Mouse (Mus musculus) left cerebral cortex, adult 11 months (tissue): ENCODE results near the gene Dmgdh.
A peak's percentile ranks its signal among the peaks of the same experiment; 100 is the strongest.

Experiments used
- DNase-seq: peaks from one replicate; pipeline ENCODE4 v3.0.0; 2022; ENCODE audit warnings: low spot score

Gene Dmgdh

GRCm38 (mm10) chr13:93710325-93710724, 36.1 kb downstream of the Dmgdh start:
- DNase-seq = no peak

DNA sequence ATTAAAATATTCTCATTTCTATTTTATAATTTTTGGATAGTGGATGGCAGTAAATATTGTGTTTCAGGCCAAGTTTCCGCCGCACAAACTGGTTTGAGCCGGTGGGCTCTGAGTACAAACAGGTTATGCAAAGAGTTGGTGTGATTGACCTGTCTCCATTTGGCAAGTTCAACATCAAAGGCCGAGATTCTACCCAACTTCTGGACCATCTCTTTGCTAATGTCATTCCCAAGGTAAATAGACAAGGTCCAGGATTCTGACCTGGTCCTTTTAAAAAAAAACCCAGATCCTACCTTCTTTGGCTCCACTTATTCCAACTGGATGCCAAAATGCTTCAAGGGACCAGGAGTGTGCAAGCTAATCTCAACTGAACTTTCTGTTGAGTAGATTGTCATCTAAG, 37.0 kb downstream of the Dmgdh start:
- DNase-seq = no peak

GRCm38 (mm10) chr13:93712362-93712761, 38.1 kb downstream of the Dmgdh start:
- no peak for DNase-seq

DNA sequence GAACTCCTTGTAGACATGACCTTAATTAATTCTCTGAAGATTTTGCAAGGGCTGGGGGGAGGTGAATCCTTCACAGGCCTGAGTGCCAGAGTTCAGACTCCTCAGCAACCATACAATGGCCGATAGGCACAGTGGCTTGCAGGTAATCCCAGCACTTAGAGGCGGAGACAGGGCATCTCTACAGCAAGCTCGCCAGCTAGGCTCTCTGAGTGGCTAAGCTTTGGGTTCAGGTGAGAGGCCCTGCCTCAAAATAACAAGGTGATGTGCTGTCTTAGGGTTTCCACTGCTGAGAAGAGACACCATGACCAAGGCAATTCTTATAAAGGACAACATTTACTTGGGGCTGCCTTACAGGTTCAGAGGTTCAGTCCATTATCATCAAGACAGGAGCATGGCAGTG, 39.6 kb downstream of the Dmgdh start:
- no peak for DNase-seq

DNA sequence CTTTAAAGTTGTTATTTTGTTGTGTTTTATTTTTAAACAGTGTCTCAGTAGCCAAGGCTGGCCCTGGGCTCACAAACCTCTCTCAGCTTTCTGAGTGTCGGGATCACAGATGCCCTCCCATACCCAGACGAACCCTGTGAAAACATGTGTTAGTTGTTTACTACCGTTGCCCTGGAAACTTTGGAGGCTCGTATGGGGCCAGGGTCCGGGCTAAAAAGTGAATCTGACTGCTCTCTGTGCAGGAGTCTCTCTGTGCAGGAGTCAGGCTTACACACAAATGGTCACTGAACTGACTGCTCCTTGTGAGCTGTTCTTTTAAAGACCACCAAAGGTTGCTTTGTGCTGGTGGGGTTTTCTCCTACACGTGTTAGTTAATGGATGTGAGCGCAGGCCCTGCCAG, 42.9 kb downstream of the Dmgdh start:
- no peak for DNase-seq

GRCm38 (mm10) chr13:93718948-93719347, 44.7 kb downstream of the Dmgdh start:
- DNase-seq = peak; percentile 28

GRCm38 (mm10) chr13:93721916-93722315, 47.7 kb downstream of the Dmgdh start:
- DNase-seq = no peak

GRCm38 (mm10) chr13:93723455-93723854, 49.2 kb downstream of the Dmgdh start:
- DNase-seq = no peak

DNA sequence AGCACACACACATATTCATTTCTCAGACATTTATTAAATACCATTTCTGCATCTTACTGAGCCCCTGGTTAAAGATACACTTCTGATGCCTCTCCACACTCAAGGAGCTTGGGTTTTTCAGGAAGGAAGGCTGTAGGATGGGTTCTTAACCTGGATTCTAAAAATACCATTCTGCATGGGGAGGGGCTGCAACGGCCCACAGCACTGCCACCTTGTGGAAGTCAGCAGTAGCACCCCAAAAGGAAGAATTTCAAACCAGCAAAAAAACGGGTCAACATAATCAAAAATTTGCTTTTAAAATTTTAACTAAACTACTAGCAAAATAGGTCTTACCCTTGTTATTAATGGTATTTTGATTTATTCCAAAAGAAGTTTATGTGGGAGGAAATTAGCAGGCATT, 50.0 kb downstream of the Dmgdh start:
- no peak for DNase-seq

DNA sequence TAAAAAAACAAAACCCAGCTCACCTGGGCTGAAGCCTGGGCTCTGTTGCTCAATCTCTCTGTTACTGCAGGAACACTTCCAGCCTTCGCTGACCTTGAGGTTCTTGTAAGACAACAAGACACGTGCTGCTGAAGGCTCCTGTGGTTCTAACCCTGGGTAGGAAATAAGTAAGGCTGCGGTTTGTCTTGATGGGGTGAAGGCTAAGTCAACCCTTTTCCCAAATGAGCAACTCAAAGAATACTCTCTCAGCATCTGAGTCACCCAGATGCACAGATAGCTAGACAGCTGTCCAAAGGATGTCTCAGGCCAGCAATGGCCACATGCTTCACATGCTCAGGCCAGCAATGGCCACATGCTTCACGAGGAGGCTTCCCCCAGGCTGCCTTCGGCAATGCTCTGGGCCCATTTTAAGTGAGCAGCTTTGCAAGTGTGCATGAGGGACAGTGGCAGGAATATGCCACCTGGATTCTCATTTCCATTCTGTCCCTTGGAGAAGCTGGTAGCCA, 61.0 kb downstream of the Dmgdh start:
- DNase-seq = no peak

GRCm38 (mm10) chr13:93744118-93744517, 69.9 kb downstream of the Dmgdh start:
- DNase-seq = no peak

GRCm38 (mm10) chr13:93752597-93753400, 78.6 kb downstream of the Dmgdh start:
- no peak for DNase-seq

DNA sequence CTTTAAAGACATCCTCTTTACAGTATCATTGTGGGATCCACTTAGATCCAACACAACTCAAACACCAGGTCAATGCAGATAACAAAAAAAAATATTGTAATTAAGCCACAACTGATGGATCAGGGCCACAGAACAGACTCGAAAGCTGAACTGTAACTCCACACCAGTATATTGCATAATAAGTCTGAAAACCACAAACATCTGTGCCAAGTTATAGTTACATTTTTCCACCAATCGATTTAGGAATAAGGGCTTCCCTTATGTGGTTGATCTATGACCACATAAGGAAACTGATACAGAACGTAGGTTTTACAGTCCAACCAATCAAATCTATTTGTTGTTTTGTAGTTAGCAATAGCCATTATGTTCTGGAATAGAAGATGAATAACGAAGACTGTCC, 80.9 kb downstream of the Dmgdh start:
- DNase-seq = no peak

GRCm38 (mm10) chr13:93756674-93757073, 82.4 kb downstream of the Dmgdh start:
- no peak for DNase-seq

DNA sequence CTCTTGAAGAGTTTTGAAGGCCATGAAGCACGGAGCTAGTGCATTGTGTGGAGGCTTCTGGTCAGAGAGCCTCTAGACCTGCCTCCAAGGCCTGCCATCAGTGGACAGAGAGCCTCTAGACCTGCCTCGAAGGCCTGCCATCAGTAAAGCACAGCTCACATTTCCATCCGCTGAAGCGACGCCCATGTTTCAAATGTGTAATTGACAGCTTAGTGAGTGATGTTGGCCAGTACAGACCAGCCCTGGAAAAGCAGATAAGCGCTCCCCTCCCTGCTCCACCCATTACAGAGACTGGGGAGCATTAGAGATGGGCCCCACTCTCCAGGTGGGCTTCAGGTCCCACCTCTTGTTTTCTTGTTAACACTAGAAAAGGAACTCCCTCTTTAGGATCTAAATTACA, 83.3 kb downstream of the Dmgdh start:
- no peak for DNase-seq

DNA sequence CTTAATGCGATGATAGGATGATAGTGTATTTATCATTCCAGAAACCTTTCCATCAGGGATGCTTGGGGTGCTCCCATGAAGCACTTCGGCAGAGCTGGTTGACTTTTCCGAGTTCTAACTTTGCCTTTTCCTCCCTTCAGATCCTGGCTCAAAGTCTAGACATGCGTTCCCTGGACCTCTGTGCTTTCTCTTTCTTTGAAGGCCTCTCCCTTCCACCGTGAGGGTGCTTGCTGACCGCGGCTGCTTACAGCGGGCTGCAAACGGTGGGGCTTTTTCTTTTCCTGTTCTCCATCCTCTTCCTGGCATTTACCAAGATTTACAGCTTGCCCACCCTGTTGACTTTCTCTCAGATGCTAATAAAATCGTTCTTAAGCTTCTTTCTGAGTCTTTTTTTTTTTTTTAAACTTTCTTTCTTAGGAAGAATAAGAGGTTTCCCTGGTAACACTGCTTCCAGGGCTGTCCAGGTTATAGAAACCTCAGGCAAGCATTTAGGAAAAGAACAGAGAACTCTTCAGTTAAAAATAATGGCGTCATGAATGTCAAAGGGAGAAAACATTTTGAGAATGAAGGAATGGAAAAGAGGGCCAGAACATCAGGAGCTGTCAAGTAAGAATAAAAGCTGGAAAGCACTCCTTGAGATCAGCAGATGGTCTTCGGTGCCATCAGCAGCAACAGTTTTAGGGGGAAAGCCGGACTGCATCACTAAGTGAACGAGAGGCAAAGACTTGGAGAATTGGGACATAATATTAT, 84.1 kb downstream of the Dmgdh start:
- no peak for DNase-seq

DNA sequence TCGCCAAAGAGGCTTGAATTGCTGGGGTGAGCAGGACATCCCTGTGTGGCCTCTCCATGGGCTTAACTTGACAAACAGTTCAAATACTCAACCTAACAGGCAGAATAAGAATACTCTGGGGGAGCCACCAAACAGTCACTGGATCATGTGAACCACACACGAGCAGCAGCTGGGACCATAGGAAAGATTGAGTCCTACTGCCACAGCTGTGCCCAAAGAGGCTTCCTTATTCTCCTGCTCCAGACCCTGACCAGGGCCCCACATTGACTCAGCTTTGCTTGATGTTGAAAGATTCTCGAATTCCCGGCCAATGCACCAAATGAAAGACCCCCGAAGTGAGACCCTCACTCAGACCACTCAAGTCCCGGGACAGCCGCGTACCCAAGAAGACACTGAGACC, 87.6 kb downstream of the Dmgdh start:
- no peak for DNase-seq

- DNase-seq = no peak
Observed at GRCm38 (mm10) chr13:93762879-93763278, 88.6 kb downstream of the Dmgdh start.

DNA sequence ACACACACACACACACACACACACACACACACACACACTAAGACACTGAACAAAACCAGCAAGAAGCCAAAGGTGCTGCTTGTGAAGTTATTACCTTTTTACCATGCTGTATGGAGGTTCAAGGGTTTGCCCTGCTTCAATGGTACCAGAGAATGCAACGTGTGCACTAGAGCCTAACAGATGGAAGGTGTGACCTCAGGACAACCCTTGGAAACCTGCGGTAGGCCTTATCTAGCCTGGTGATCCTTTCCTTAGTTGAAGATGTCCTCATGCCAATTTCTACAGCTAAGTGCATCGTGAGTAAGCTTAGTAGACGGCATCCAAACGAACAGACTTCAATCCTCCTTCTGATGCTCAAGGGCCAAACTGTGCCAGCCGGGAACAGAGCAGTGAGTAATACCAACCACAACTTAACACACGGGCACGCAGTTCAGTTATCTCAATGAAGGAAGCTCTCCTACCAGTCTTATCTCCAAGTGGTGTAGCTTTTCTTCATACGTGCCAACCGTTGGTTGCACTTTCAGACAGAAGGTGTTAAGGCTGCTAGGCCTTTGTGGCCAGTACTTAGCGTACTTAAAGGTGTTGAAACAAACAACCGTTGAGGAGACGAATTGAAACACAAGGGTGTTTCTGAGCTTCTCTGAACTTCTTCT, 90.2 kb downstream of the Dmgdh start:
- DNase-seq = no peak

DNA sequence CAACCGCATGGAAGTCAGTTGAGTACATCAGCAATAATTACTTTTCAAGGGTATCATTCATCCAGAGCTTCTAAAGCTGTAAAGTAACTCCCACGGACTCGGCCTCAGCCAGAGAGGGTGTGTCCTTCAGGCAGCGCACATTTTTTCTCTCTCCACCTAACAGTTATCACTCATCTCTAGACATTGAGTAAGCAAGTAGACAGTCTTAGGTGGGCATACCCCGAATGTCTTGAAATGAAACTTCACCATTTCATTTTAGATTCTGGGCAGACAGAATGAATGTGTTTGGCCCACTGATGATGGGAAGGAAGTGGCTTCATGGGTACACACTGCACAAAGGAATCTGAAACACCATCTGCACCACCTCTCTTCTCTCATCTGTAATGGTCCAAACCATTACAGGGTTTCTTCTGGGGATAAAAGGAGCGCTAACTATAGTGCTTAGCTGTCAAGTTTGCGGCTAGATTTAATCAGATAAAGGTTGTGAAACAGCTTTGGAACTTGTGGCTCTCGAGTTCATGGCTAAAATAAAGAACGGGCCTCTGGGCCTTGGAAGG, 96.9 kb downstream of the Dmgdh start:
- DNase-seq = no peak

DNA sequence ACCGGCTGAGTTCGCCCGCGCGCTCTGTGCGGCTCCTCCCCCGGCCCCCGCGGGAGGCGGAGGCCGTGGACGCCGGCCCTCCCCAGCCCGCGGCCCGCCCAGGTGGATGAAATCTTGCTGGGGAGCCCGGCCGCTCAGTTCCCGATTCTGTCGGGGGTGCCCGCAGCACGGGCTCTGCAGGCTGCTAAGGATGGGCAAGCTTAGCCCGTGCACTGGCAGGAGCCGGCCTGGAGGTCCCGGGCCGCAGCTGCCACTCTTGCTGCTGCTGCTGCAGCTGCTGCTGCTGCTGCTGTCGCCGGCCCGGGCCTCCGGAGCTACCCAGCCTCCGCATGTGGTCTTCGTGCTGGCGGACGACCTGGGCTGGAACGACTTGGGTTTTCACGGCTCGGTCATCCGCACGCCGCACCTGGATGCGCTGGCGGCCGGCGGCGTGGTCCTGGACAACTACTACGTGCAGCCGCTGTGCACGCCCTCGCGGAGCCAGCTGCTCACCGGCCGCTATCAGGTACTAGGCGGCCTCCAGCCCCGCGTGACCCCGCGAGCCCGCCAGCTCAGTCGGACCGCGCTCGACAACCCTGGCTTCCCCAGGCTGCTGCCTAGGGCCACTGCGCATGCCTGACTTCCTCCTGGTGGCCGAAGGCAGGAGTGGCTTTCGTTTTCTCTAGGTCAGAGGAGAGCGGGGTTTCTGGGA, 97.5 kb downstream of the Dmgdh start, which contains the start of gene Arsb:
Gene Arsb, plus strand, starts transcription at position 43 of the 691 bp plus-strand sequence.
- peak; percentile 67 for DNase-seq

- no peak for DNase-seq
Observed at GRCm38 (mm10) chr13:93772279-93772636, 98.0 kb downstream of the Dmgdh start.
